Mouse (Mus musculus) E14TG2a.4 (cell line): Measurements from ENCODE around the gene Gm20388.

Experiments used
- CTCF ChIP-seq: conservative IDR thresholded peaks from 2 replicates; pipeline ENCODE4 v1.5.1; 2014; ENCODE audit warnings: low read length
- NANOG ChIP-seq: IDR thresholded peaks from 2 replicates; pipeline ENCODE4 v1.6.1; 2014; ENCODE audit warnings: borderline replicate concordance, low read length, mixed read lengths

GRCm38 (mm10) chr8:123042974-123043625, 3132.5 kb downstream of the Gm20388 start:
- TF ChIP-seq CTCF, result no peak
- TF ChIP-seq NANOG, result no peak
